Mouse (Mus musculus) forebrain, embryonic 13.5 days (tissue): ENCODE data around the gene Igdcc4. TPM values are rescaled to one million over a fixed set of nuclear protein-coding genes. Genes with fewer than 3 reads are reported as not detected.

Source experiments
- ATAC-seq: fragments of 200-750 bp; cut with Nextera tagmentation; 2 replicates; pipeline ENCODE4 v1.8.0; 2017
- H3K27ac ChIP-seq: fragments of 300-500 bp; sonication (generic); 2 replicates; pipeline ENCODE4 v1.5.1; 2015; ENCODE audit warnings: inconsistent platforms, mild to moderate bottlenecking, moderate library complexity
- H3K27me3 ChIP-seq: fragments of 300-500 bp; sonication (generic); 2 replicates; pipeline ENCODE4 v1.6.1; 2015; ENCODE audit warnings: mild to moderate bottlenecking, inconsistent platforms
- H3K36me3 ChIP-seq: fragments of 300-500 bp; sonication (generic); 2 replicates; pipeline ENCODE4 v1.6.1; 2015; ENCODE audit warnings: mild to moderate bottlenecking, inconsistent platforms; ENCODE audit not compliant: poor library complexity, severe bottlenecking
- H3K4me1 ChIP-seq: fragments of 300-500 bp; sonication (generic); 2 replicates; pipeline ENCODE4 v1.6.1; 2015; ENCODE audit warnings: inconsistent platforms
- H3K4me2 ChIP-seq: fragments of 300-500 bp; sonication (generic); 2 replicates; pipeline ENCODE4 v1.6.1; 2015; ENCODE audit warnings: inconsistent platforms, mild to moderate bottlenecking, moderate library complexity
- H3K4me3 ChIP-seq: fragments of 300-500 bp; sonication (generic); 2 replicates; pipeline ENCODE4 v1.5.1; 2015; ENCODE audit warnings: mild to moderate bottlenecking, inconsistent platforms
- H3K9ac ChIP-seq: fragments of 300-500 bp; sonication (generic); 2 replicates; pipeline ENCODE4 v1.6.1; 2015; ENCODE audit warnings: mild to moderate bottlenecking, inconsistent platforms
- H3K9me3 ChIP-seq: fragments of 300-500 bp; sonication (generic); replicated peaks from 2 replicates; pipeline ENCODE4 v1.6.1; 2016; ENCODE audit warnings: inconsistent platforms
- WGBS: fragments of 180-500 bp; shearing (Covaris S2); methylation state at CpG from one replicate; pipeline ENCODE4 v1.1.7; 2015; 5-methylcytosine and 5-hydroxymethylcytosine counted together
- polyA plus RNA-seq: library from polyadenylated mRNA; unstranded; fragments of >200 nt; fragmentation: Nextera tagmentation; extraction: Ambion mirVana; gene quantifications from 2 replicates; pipeline ENCODE4 v1.2.1, GENCODE M21; 2015

Gene Igdcc4
- polyA plus RNA-seq, 1 experiment from 2014 or later: 10.5 TPM

DNA sequence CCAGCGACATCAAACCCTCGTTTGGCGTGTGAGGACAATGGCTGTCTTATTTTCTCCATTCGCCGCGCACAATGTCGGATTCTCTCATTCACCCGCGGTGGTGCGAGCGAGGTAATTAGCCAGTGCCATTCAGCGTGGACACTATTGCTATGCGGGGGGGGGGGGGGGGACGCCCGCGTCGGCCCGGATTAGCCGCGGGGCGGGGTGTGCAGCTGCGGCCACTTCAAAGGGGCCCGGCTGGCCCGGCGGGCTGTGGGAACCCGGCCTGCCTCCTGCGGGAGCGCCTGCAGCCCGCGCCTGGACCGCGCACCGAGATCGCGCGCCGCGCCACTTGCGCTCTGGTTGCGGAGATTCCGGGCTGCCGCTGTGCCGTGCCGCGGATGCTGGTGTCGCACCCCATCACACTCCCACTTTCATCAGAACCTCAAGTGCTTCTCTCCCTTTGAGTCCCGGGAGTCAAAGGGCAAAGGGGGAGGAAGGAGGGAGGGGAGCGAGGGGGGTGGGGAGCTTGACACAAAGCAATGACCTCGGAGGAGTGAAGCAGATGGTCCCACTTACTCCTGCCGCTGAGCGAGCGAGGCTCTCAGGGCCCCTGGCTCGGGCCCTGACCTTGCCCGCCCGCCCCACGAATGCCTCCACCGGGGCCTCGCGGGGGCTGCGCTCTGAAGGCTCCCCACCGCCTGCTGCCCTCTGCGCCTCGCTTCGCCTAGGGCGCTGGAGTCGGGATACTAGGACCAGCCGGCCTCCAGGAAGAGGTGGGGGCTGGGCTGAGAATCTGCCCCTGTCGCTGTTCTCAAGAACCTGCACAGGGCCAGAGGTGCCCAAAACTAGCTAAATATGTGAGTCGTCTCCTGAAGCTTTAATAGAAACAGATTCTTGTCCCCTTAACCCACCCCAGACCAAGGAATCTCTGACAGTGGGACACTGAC, 61.7 kb downstream of the Igdcc4 start:
- peak overlapping the region; percentile 85 for H3K4me2 ChIP-seq
- WGBS: 1% methylated on average over 34 of the region's 69 CpGs

DNA sequence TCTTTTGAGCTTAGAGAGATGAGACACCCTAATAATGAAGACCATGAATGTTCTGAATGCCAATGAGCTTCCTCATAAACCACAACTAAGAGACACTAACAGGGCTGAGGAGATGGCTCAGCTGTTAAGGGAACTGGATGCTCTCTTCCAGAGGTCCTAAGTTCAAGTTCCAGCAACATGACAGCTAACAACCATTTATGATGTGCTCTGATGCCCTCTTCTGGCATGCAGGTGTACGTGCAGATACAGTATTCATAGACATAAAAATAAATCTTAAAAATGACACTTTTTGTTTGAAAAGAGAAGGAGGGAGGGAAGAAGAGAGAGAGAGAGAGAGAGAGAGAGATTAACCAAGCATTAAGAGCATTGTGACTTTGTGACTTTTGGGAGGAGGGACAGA, 63.6 kb downstream of the Igdcc4 start:
- H3K27ac ChIP-seq: no peak overlapping the region
- H3K27me3 ChIP-seq: no peaks in the 10 kb centered on the region
- no peak overlapping the region for H3K9ac ChIP-seq
- H3K4me1 ChIP-seq: peaks cover 65% of the 10 kb centered on the region
- ATAC-seq: no peak
- WGBS: 8% methylated on average over 1 of the region's 1 CpGs
- H3K4me3 ChIP-seq: no peak overlapping the region
- H3K9me3 ChIP-seq: no peaks in the 10 kb centered on the region
- H3K36me3 ChIP-seq: 0 out of 2 replicates have a peak, but pooled peaks cover 7% of the 10 kb centered on the region
- H3K4me2 ChIP-seq: no peak overlapping the region

More for the DNA sequence above, 61.7 kb downstream of the Igdcc4 start:
- Histone ChIP-seq H3K27me3 (no peaks in the 10 kb centered on the region), H3K9me3 (no peaks in the 10 kb centered on the region), H3K36me3 (peaks cover 11% of the 10 kb centered on the region; the same call in 1 of the 2 replicates), H3K27ac (peak overlapping the region; percentile 92), H3K9ac (peak overlapping the region; percentile 70), H3K4me1 (peaks cover 64% of the 10 kb centered on the region), H3K4me3 (peak overlapping the region; percentile 41)
- peak; percentile 91 for ATAC-seq

DNA sequence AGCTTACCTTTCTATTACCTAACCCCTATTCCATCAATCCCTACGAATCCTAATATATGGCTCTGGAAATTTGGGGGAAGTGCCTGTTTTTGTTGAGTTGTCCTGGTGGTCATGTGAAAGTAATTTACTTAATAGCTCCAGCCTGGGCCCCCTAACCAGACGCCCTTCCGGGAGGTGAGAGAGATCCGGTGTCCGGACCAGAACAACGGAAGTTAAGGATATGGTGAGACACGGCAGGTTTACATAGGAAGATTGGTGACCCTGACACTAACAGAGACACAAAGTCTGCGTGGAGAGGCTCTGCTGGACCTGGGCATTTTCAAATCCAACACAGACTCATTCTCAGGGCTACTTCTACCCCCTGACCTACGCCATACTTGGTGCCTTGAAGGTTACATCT, 65.1 kb downstream of the Igdcc4 start:
- no peaks in the 10 kb centered on the region for H3K9me3 ChIP-seq
- 0 out of 2 replicates have a peak, but pooled peaks cover 10% of the 10 kb centered on the region for H3K36me3 ChIP-seq
- H3K4me2 ChIP-seq: no peak overlapping the region
- no peak overlapping the region for H3K9ac ChIP-seq
- no peaks in the 10 kb centered on the region for H3K27me3 ChIP-seq
- WGBS: 74% methylated on average over 9 of the region's 9 CpGs
- no peak overlapping the region for H3K4me3 ChIP-seq
- no peak for ATAC-seq
- peaks cover 51% of the 10 kb centered on the region for H3K4me1 ChIP-seq
- no peak overlapping the region for H3K27ac ChIP-seq

DNA sequence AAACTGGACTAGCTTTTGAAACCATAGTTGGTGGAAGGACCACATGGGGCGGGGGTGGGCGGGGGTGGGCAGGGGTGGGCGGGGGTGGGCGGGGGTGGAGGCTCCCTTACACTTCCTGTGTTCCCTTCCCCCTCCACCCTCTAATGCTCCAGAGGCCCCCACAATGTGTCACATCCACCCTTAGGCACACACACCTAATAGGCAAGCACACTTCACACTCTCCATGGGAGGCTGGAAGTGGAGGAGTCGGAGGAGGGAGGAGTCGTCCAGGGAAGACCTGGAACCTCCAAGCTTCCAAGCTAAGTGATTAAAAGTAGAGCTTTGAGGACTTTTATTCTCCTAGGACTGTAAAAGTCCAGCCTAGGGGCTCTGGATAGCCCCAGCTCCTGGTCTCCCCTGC, 67.2 kb downstream of the Igdcc4 start:
- Histone ChIP-seq H3K9ac (no peak overlapping the region), H3K9me3 (no peaks in the 10 kb centered on the region), H3K4me1 (peaks cover 30% of the 10 kb centered on the region), H3K27me3 (no peaks in the 10 kb centered on the region), H3K36me3 (peaks cover 16% of the 10 kb centered on the region; the same call in 1 of the 2 replicates), H3K27ac (peak overlapping the region; percentile 46; the same call in 1 of the 2 replicates), H3K4me2 (no peak overlapping the region), H3K4me3 (no peak overlapping the region)
- ATAC-seq: no peak
- WGBS: 66% methylated on average over 6 of the region's 6 CpGs

DNA sequence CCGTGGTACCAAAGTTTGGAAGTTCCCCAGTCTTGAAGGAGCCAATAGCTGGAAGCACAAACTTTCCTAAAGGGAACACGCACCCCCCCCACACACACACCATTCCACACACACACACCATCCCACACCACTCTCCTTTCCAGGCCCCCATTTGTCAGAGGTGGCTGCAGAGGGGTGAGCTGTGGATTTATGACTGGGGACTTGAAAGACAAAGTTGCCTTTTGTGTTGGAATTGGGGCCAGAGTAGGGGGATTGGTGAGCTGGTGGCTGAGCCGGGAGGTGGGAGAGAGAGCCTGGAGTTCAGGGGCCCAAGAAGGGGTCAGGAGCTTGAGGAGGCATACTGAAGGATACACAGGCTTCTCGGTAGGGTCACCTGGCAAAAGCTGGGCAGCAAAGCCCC, 67.7 kb downstream of the Igdcc4 start:
- Histone ChIP-seq H3K36me3 (peaks cover 16% of the 10 kb centered on the region; the same call in 1 of the 2 replicates), H3K9me3 (no peaks in the 10 kb centered on the region), H3K4me2 (no peak overlapping the region), H3K27ac (peak overlapping the region; percentile 46), H3K27me3 (no peaks in the 10 kb centered on the region), H3K4me3 (no peak overlapping the region), H3K4me1 (peaks cover 25% of the 10 kb centered on the region), H3K9ac (no peak overlapping the region)
- no peak for ATAC-seq
- 35% methylated on average over 4 of the region's 4 CpGs for WGBS

DNA sequence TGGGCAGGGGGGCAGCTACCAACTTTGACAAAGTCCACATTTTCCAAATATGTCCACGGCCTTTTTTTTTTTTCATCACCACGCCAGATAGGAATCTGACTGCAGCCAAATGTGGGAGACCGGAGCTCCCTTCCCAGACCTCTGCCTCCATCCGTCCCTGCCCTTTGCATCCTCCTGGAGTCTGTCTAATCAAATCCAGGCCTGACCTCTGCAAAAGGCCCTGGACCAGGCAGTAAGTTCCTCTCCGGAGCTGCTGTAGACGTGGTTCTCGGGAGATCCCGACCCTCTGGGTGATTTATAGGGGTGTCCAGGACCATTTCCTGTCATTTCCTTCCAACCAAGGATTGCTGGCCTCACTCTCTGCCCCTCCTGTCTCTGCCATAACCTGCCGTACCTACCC, 71.4 kb downstream of the Igdcc4 start:
- H3K4me2 ChIP-seq: no peak overlapping the region
- no peaks in the 10 kb centered on the region for H3K27me3 ChIP-seq
- no peak for ATAC-seq
- no peak overlapping the region for H3K9ac ChIP-seq
- peaks cover 43% of the 10 kb centered on the region for H3K4me1 ChIP-seq
- H3K4me3 ChIP-seq: no peak overlapping the region
- H3K36me3 ChIP-seq: peaks cover 9% of the 10 kb centered on the region; the same call in 1 of the 2 replicates
- 84% methylated on average over 9 of the region's 9 CpGs for WGBS
- no peak overlapping the region; the same call in 1 of the 2 replicates for H3K27ac ChIP-seq
- H3K9me3 ChIP-seq: no peaks in the 10 kb centered on the region

DNA sequence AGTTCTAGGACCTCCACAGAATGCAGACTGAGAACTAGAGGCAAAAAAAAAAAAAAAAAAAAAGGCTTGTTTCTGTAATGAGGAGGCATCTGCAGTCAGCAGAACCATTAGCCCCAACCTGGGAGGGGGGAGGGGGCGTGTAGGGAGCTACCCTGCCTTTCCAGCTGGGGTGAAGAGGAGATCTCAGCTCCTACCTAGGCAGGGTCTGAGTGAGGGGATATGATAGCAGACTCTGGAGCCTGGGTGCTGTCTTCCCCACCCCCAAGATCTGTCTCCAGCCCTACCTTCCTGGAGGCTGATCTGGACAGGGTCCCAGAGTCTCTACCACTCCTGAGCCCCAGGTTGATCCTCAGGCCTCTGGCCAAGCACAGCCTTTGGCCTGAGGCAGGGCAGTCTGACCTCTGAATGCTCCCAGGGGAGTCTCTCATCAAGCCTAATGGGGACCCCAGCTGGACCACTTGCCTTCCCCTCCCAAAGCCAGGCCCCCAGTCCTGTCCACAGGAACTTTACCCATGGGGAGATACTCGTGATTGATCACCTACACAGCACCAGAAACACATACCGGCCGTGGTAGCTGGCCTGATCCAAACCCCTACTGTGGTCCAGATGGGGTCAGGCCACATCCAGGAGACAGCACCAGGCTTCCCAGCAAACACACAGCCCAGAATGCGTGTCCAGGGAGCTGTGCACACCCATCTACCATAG, 74.1 kb downstream of the Igdcc4 start:
- 10% methylated on average over 5 of the region's 5 CpGs for WGBS
- H3K4me1 ChIP-seq: peaks cover 55% of the 10 kb centered on the region
- no peak overlapping the region for H3K4me3 ChIP-seq
- H3K36me3 ChIP-seq: peaks cover 15% of the 10 kb centered on the region; the same call in 1 of the 2 replicates
- ATAC-seq: no peak; the same call in 1 of the 2 replicates
- H3K9ac ChIP-seq: peak overlapping the region; percentile 39
- H3K4me2 ChIP-seq: peak overlapping the region; percentile 36
- H3K27ac ChIP-seq: peak overlapping the region; percentile 97
- no peaks in the 10 kb centered on the region for H3K9me3 ChIP-seq
- H3K27me3 ChIP-seq: no peaks in the 10 kb centered on the region

DNA sequence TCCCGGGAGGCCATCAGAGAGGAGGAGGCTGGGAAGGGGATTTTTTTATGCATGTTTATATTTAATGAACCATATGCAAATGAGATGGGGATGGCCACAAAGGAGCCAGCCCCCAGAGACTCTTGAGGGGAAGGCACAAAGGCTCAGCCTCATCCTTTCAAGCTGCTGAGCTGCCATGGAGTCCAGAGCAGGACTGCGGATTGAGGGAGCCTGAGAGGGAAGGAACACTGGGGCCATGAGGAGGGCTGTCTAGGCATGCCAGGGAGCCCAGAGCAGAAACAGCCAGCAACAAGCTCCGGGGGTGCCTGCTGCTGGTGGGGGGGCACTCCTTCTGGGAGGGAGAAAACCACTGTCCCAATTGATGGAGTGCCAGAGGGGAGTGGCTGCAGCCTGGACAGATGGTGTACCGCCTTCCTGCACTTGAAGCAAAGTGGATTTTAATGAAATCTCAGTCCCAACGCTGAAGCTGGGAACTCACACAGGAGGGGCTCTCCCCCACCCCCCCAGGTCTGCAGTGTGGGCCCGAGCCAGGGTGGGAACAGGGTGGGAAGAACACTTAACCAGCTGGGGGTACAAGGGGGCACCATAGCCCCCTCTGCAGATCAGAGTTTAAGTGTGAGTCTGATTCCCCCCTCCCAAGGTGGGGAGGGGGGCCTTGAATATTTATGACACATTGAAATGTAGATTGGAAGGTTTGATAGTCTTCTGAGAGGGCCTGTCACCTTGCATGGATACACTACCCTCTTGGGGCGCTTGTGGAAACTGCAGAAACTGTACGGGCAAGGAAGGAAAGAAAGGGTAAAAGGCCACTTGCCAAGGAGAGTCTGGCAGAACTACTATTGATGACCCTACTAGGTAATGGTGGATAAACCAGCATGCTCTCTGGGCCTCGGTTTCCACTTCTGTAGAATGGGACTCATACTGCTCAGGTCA, 74.9 kb downstream of the Igdcc4 start:
- peak; percentile 77 for ATAC-seq

DNA sequence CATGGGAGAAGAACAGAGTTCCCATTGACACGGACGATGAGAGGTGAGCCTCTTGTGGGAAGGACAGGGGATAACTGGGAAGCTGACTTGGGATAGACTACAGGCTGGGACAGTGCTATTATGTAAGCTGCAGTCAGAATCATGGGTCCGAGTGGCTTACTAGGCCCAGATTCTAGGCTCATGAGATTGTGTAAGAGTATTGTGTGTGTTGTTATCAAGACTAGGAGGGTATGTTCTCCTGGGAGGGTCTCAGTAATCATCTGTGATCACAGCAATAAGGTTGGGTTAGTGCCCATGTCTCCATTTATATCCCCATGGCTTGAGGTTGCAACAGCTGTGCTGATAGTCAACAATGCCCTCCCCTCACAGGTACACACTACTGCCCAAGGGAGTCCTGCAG, 76.2 kb downstream of the Igdcc4 start:
- no peak for ATAC-seq
- 0 out of 2 replicates have a peak overlapping the region, but pooled peaks have one; percentile 44 for H3K4me2 ChIP-seq
- no peaks in the 10 kb centered on the region for H3K9me3 ChIP-seq
- peak overlapping the region; percentile 97 for H3K27ac ChIP-seq
- H3K4me1 ChIP-seq: peaks cover 65% of the 10 kb centered on the region
- peaks cover 28% of the 10 kb centered on the region for H3K36me3 ChIP-seq
- no peak overlapping the region for H3K4me3 ChIP-seq
- H3K27me3 ChIP-seq: no peaks in the 10 kb centered on the region
- peak overlapping the region; percentile 50; the same call in 1 of the 2 replicates for H3K9ac ChIP-seq
- 57% methylated on average over 3 of the region's 3 CpGs for WGBS

More for the DNA sequence above, 74.9 kb downstream of the Igdcc4 start:
- Histone ChIP-seq H3K4me2 (peak overlapping the region; percentile 36), H3K4me3 (no peak overlapping the region), H3K27ac (peak overlapping the region; percentile 97), H3K4me1 (peaks cover 63% of the 10 kb centered on the region), H3K9me3 (no peaks in the 10 kb centered on the region), H3K27me3 (no peaks in the 10 kb centered on the region), H3K9ac (peak overlapping the region; percentile 39), H3K36me3 (peaks cover 17% of the 10 kb centered on the region)
- 14% methylated on average over 9 of the region's 9 CpGs for WGBS

DNA sequence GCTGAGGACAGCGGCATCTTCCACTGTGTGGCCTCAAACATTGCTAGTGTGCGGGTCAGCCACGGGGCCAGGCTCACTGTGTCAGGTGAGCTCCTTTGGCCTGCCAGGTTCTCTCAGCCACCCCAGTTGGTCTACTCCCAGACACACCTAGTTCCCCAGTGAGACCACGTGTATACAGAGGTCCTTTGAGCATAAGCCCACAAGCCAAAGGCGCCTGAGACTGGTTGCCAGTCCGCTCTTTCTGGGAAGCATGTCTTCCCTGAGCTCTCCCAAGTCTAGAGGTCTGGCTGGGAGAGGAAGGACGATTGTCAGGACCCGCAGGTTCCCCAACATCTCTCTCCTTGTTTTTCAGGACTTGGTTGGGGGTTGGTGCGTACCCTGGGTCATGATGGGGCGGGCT, 76.6 kb downstream of the Igdcc4 start:
- no peak overlapping the region for H3K4me3 ChIP-seq
- WGBS: 37% methylated on average over 10 of the region's 10 CpGs
- no peaks in the 10 kb centered on the region for H3K27me3 ChIP-seq
- no peak for ATAC-seq
- peak overlapping the region; percentile 44 for H3K4me2 ChIP-seq
- peaks cover 65% of the 10 kb centered on the region for H3K4me1 ChIP-seq
- peak overlapping the region; percentile 97 for H3K27ac ChIP-seq
- H3K36me3 ChIP-seq: peaks cover 28% of the 10 kb centered on the region
- H3K9me3 ChIP-seq: no peaks in the 10 kb centered on the region
- H3K9ac ChIP-seq: peak overlapping the region; percentile 50
